Mouse (Mus musculus): ENCODE results near the gene Ankmy1.

The Ankmy1 gene

GRCm38 (mm10) chr1:92852450-92852849, 50.3 kb downstream of the Ankmy1 start:
- TF ChIP-seq CTCF (conservative IDR thresholded peaks at IDR 0.05; ENCODE audit: low read length), result no peak
- no peak for TF ChIP-seq NANOG (IDR thresholded peaks at IDR 0.05; ENCODE audit: borderline replicate concordance, low read length)
- no peak for TF ChIP-seq POU5F1 (IDR thresholded peaks at IDR 0.05; ENCODE audit: borderline replicate concordance, low read length)
- Histone ChIP-seq H3K4me1 (replicated peaks; ENCODE audit: low read depth, low read length) (peaks cover 38% of the 10 kb centered on the region), H3K4me3 (replicated peaks; ENCODE audit: low read length) (no peak overlapping the region), H3K9me3 (ENCODE audit: low read length) (no peaks in the 10 kb centered on the region), H3K36me3 (ENCODE audit: insufficient read depth, low read length) (peaks cover 16% of the 10 kb centered on the region), H3K27me3 (ENCODE audit: insufficient read depth, low read length) (peaks cover 44% of the 10 kb centered on the region)

- Histone ChIP-seq H3K36me3 (ENCODE audit: insufficient read depth, low read length) (0 out of 2 replicates have a peak, but pooled peaks cover 3% of the 10 kb centered on the region), H3K4me1 (replicated peaks; ENCODE audit: low read depth, low read length) (peaks cover 39% of the 10 kb centered on the region), H3K4me3 (replicated peaks; ENCODE audit: low read length) (no peak overlapping the region), H3K27me3 (ENCODE audit: insufficient read depth, low read length) (peaks cover 56% of the 10 kb centered on the region), H3K9me3 (ENCODE audit: low read length) (no peaks in the 10 kb centered on the region)
- no peak for TF ChIP-seq CTCF (conservative IDR thresholded peaks at IDR 0.05; ENCODE audit: low read length)
- no peak for TF ChIP-seq POU5F1 (IDR thresholded peaks at IDR 0.05; ENCODE audit: borderline replicate concordance, low read length)
- TF ChIP-seq NANOG (IDR thresholded peaks at IDR 0.05; ENCODE audit: borderline replicate concordance, low read length), result no peak
These were observed 52.6 kb downstream of the Ankmy1 start for GRCm38 (mm10) chr1:92849938-92850574.

GRCm38 (mm10) chr1:92849491-92849890, 53.2 kb downstream of the Ankmy1 start:
- peaks cover 34% of the 10 kb centered on the region for H3K4me1 ChIP-seq (replicated peaks; ENCODE audit: low read depth, low read length)
- H3K4me3 ChIP-seq (replicated peaks; ENCODE audit: low read length), result 0 out of 2 replicates have a peak overlapping the region, but pooled peaks have one; percentile 67
- peaks cover 56% of the 10 kb centered on the region for H3K27me3 ChIP-seq (ENCODE audit: insufficient read depth, low read length)
- 0 out of 2 replicates have a peak, but pooled peaks cover under 1% of the 10 kb centered on the region for H3K36me3 ChIP-seq (ENCODE audit: insufficient read depth, low read length)
- no peak for TF ChIP-seq CTCF (conservative IDR thresholded peaks at IDR 0.05; ENCODE audit: low read length)
- TF ChIP-seq NANOG (IDR thresholded peaks at IDR 0.05; ENCODE audit: borderline replicate concordance, low read length), result no peak
- no peak for TF ChIP-seq POU5F1 (IDR thresholded peaks at IDR 0.05; ENCODE audit: borderline replicate concordance, low read length)
- H3K9me3 ChIP-seq (ENCODE audit: low read length), result no peaks in the 10 kb centered on the region

- TF ChIP-seq POU5F1 (IDR thresholded peaks at IDR 0.05; ENCODE audit: borderline replicate concordance, low read length), result no peak
- no peak for TF ChIP-seq NANOG (IDR thresholded peaks at IDR 0.05; ENCODE audit: borderline replicate concordance, low read length)
- TF ChIP-seq CTCF (conservative IDR thresholded peaks at IDR 0.05; ENCODE audit: low read length), result no peak
- Histone ChIP-seq H3K36me3 (ENCODE audit: insufficient read depth, low read length) (no peaks in the 10 kb centered on the region), H3K4me3 (replicated peaks; ENCODE audit: low read length) (peak overlapping the region; percentile 67), H3K9me3 (ENCODE audit: low read length) (no peaks in the 10 kb centered on the region), H3K4me1 (replicated peaks; ENCODE audit: low read depth, low read length) (peaks cover 30% of the 10 kb centered on the region), H3K27me3 (ENCODE audit: insufficient read depth, low read length) (peaks cover 50% of the 10 kb centered on the region)
These were observed 54.5 kb downstream of the Ankmy1 start for GRCm38 (mm10) chr1:92847873-92848839.

- H3K4me3 ChIP-seq (replicated peaks; ENCODE audit: low read length), result no peak overlapping the region
- TF ChIP-seq POU5F1 (IDR thresholded peaks at IDR 0.05; ENCODE audit: borderline replicate concordance, low read length) (no peak), CTCF (conservative IDR thresholded peaks at IDR 0.05; ENCODE audit: low read length) (no peak), NANOG (IDR thresholded peaks at IDR 0.05; ENCODE audit: borderline replicate concordance, low read length) (no peak)
- H3K9me3 ChIP-seq (ENCODE audit: low read length), result no peaks in the 10 kb centered on the region
- peaks cover 38% of the 10 kb centered on the region for H3K4me1 ChIP-seq (replicated peaks; ENCODE audit: low read depth, low read length)
- H3K27me3 ChIP-seq (ENCODE audit: insufficient read depth, low read length), result peaks cover 36% of the 10 kb centered on the region
- no peaks in the 10 kb centered on the region for H3K36me3 ChIP-seq (ENCODE audit: insufficient read depth, low read length)
These were observed 56.8 kb downstream of the Ankmy1 start for GRCm38 (mm10) chr1:92845889-92846288.

DNA sequence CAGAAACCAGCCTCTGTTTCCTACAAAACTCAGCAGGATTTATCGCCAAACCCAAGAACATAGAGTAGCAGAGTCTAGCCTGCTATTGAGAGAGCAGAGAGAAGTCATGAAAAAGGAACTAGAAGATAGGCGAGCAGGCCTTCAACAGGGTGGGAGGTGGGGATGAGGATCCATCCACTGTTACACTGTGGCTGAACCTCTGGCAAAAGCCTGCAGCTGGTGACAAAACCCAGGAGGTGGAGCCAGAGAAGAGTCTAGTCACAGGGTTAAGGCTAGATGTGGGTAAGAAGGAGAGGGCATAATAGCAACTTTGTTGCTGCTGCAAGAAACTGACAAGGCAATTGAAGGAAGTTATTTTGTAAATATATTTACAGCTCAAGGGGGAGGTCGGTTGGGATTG, 61.3 kb downstream of the Ankmy1 start:
- TF ChIP-seq POU5F1 (IDR thresholded peaks at IDR 0.05; ENCODE audit: borderline replicate concordance, low read length) (no peak), NANOG (IDR thresholded peaks at IDR 0.05; ENCODE audit: borderline replicate concordance, low read length) (no peak), CTCF (conservative IDR thresholded peaks at IDR 0.05; ENCODE audit: low read length) (no peak)
- Histone ChIP-seq H3K27me3 (ENCODE audit: insufficient read depth, low read length) (0 out of 2 replicates have a peak, but pooled peaks cover 2% of the 10 kb centered on the region), H3K36me3 (ENCODE audit: insufficient read depth, low read length) (0 out of 2 replicates have a peak, but pooled peaks cover 3% of the 10 kb centered on the region), H3K4me1 (replicated peaks; ENCODE audit: low read depth, low read length) (peaks cover 12% of the 10 kb centered on the region), H3K4me3 (replicated peaks; ENCODE audit: low read length) (no peak overlapping the region), H3K9me3 (ENCODE audit: low read length) (no peaks in the 10 kb centered on the region)

DNA sequence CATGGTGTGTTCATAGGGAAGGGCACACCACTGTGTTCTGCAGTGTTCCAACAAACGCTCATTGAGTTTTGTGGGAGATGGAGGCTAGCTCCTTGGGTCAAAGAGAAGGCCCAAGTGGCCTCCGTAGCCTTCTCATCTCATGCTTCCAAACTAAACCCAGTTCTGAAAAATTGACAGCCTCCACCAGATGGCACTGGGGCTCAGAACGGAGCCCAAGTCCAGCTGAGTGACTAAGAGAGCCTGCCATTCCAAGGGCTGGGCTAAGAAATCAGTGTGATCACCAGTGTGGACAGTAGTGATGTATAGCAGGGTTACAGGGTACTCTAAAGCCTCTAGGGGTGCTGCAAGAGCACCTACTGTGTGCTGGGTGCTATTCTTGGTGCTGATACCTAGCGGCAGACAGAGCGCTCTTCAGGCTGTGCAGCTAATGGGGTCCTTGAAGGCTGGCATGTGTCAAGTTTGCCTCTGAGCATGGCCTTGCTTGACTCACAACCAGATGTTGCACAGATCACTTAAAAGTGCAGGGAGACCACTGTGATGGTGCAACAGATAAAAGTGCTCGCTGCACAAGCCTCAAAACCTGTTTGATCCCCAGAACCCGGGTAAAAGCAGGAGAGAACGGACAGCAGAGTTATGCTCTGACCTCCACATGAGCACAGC, 62.3 kb downstream of the Ankmy1 start:
- Histone ChIP-seq H3K4me3 (replicated peaks; ENCODE audit: low read length) (no peak overlapping the region), H3K4me1 (replicated peaks; ENCODE audit: low read depth, low read length) (peaks cover 12% of the 10 kb centered on the region), H3K36me3 (ENCODE audit: insufficient read depth, low read length) (0 out of 2 replicates have a peak, but pooled peaks cover 3% of the 10 kb centered on the region), H3K9me3 (ENCODE audit: low read length) (no peaks in the 10 kb centered on the region), H3K27me3 (ENCODE audit: insufficient read depth, low read length) (no peaks in the 10 kb centered on the region)
- no peak for TF ChIP-seq NANOG (IDR thresholded peaks at IDR 0.05; ENCODE audit: borderline replicate concordance, low read length)
- 0 out of 2 replicates have a peak, but pooled peaks have one; percentile 3 for TF ChIP-seq CTCF (conservative IDR thresholded peaks at IDR 0.05; ENCODE audit: low read length)

GRCm38 (mm10) chr1:92839211-92839610, 63.5 kb downstream of the Ankmy1 start:
- H3K36me3 ChIP-seq (ENCODE audit: insufficient read depth, low read length), result 0 out of 2 replicates have a peak, but pooled peaks cover 3% of the 10 kb centered on the region
- no peak overlapping the region for H3K4me3 ChIP-seq (replicated peaks; ENCODE audit: low read length)
- H3K27me3 ChIP-seq (ENCODE audit: insufficient read depth, low read length), result no peaks in the 10 kb centered on the region

More at GRCm38 (mm10) chr1:92839211-92839610, 63.5 kb downstream of the Ankmy1 start:
- no peaks in the 10 kb centered on the region for H3K9me3 ChIP-seq (ENCODE audit: low read length)
- peaks cover 12% of the 10 kb centered on the region for H3K4me1 ChIP-seq (replicated peaks; ENCODE audit: low read depth, low read length)
- TF ChIP-seq POU5F1 (IDR thresholded peaks at IDR 0.05; ENCODE audit: borderline replicate concordance, low read length) (no peak), CTCF (conservative IDR thresholded peaks at IDR 0.05; ENCODE audit: low read length) (no peak), NANOG (IDR thresholded peaks at IDR 0.05; ENCODE audit: borderline replicate concordance, low read length) (no peak)
